Mouse (Mus musculus) CD8-positive naive resting alpha-beta T cell, adult 2 months (primary cell): ENCODE results near the gene Gm3002.
"Not testable (repeated sequence)": the region's sequence is repeated elsewhere in the genome, so short reads cannot be mapped to it uniquely, and the experiment has no call there.

Experiments used
- DNase-seq, 2 experiments: peaks; one replicate each; pipeline ENCODE4 v3.0.0; 2022; ENCODE audit warnings: low read depth in 2 of 2, low spot score in 2 of 2

The Gm3002 gene

GRCm38 (mm10) chr14:3809774-3810173, at the start of gene Gm3002:
Gene Gm3002, plus strand, starts transcription at chr14:3810074.
- not testable (repeated sequence) for DNase-seq

GRCm38 (mm10) chr14:3845945-3846344, 36.1 kb downstream of the Gm3002 start, which contains the start of gene Gm3033:
Gene Gm3033, plus strand, starts transcription at chr14:3846245.
- DNase-seq, result not testable (repeated sequence)

- not testable (repeated sequence) for DNase-seq
Observed at GRCm38 (mm10) chr14:3883872-3884271, 74.0 kb downstream of the Gm3002 start, which contains the start of gene Gm2916. Gene Gm2916, plus strand, starts transcription at chr14:3884172.

- not testable (repeated sequence) for DNase-seq
Observed at GRCm38 (mm10) chr14:3931456-3931855, 121.6 kb downstream of the Gm3002 start, which contains the start of gene Gm3029. Gene Gm3029, plus strand, starts transcription at chr14:3931756.

- not testable (repeated sequence) for DNase-seq
Observed at GRCm38 (mm10) chr14:3963247-3963646, 153.4 kb downstream of the Gm3002 start, which contains the start of gene Gm3095. Gene Gm3095, plus strand, starts transcription at chr14:3963547.

GRCm38 (mm10) chr14:3998094-3998493, 188.2 kb downstream of the Gm3002 start, which contains the start of gene Gm3099:
Gene Gm3099, plus strand, starts transcription at chr14:3998394.
- not testable (repeated sequence) for DNase-seq
